Mouse (Mus musculus): Measurements from ENCODE around the gene Zbtb16.

- TF ChIP-seq CTCF (IDR thresholded peaks at IDR 0.05; ENCODE audit: low read depth, low read length) (no peak), POLR2A (IDR thresholded peaks at IDR 0.05; ENCODE audit: extremely low read depth, insufficient read depth, low read length) (no peak)
Observed at GRCm38 (mm10) chr9:48721655-48722054, 114.4 kb downstream of the Zbtb16 start.
